Mouse (Mus musculus) stomach, postnatal 0 days (tissue): ENCODE results near the gene Gmpr2. TPM values are rescaled to one million over a fixed set of nuclear protein-coding genes. Genes with fewer than 3 reads are reported as not detected.

Source experiments
- ATAC-seq: fragments of 200-750 bp; cut with Nextera tagmentation; 2 replicates; pipeline ENCODE4 v1.8.0; 2017; ENCODE audit not compliant: low FRiP score, low TSS enrichment
- DNase-seq: peaks from one replicate; pipeline ENCODE4 v3.0.0-alpha.2; 2016; ENCODE audit warnings: low spot score
- H3K27ac ChIP-seq: fragments of 300-500 bp; sonication (generic); replicated peaks from 2 replicates; pipeline ENCODE4 v1.5.1; 2014; ENCODE audit warnings: mild to moderate bottlenecking, control low read depth
- H3K27me3 ChIP-seq: fragments of 300-500 bp; sonication (generic); 2 replicates; pipeline ENCODE4 v1.6.1; 2014; ENCODE audit warnings: low read length; ENCODE audit not compliant: control insufficient read depth, insufficient read depth
- H3K36me3 ChIP-seq: fragments of 300-500 bp; sonication (generic); 2 replicates; pipeline ENCODE4 v1.6.1; 2014; ENCODE audit warnings: low read length, mixed read lengths; ENCODE audit not compliant: control insufficient read depth, insufficient read depth
- H3K4me1 ChIP-seq: fragments of 300-500 bp; sonication (generic); replicated peaks from 2 replicates; pipeline ENCODE4 v1.6.1; 2014; ENCODE audit warnings: antibody characterized with exemption; ENCODE audit not compliant: control insufficient read depth, insufficient read depth
- H3K4me2 ChIP-seq: fragments of 300-500 bp; sonication (generic); replicated peaks from 2 replicates; pipeline ENCODE4 v1.6.1; 2014; ENCODE audit warnings: low read depth, mild to moderate bottlenecking, control low read depth, moderate library complexity
- H3K4me3 ChIP-seq: fragments of 300-500 bp; sonication (generic); 2 replicates; pipeline ENCODE4 v1.5.1; 2014; ENCODE audit warnings: low read depth, low read length, control low read depth
- H3K9ac ChIP-seq: fragments of 300-500 bp; sonication (generic); 2 replicates; pipeline ENCODE4 v1.6.1; 2014; ENCODE audit warnings: mild to moderate bottlenecking, low read length, control low read depth, mixed read lengths
- H3K9me3 ChIP-seq: fragments of 300-500 bp; sonication (generic); 2 replicates; pipeline ENCODE4 v1.6.1; 2016; ENCODE audit warnings: low read length; ENCODE audit not compliant: control insufficient read depth
- CTCF ChIP-seq: IDR thresholded peaks from 2 replicates; pipeline ENCODE4 v1.5.1; 2016; ENCODE audit warnings: antibody characterized with exemption, low read depth, mild to moderate bottlenecking, moderate library complexity
- EP300 ChIP-seq: optimal IDR thresholded peaks from 2 replicates; pipeline ENCODE3; 2016; ENCODE audit warnings: antibody characterized with exemption
- WGBS: fragments of 180-500 bp; shearing (Covaris S2); extraction: QIAGEN DNeasy Blood & Tissue Kit; methylation state at CpG from one replicate; pipeline ENCODE4 v1.1.7; 2014; 5-methylcytosine and 5-hydroxymethylcytosine counted together
- polyA plus RNA-seq: library from polyadenylated mRNA; unstranded; fragments of >200 nt; fragmentation: Nextera tagmentation; extraction: Ambion mirVana; gene quantifications from 2 replicates; pipeline ENCODE4 v1.2.1, GENCODE M21; 2015

Gmpr2 gene
- polyA plus RNA-seq, 1 experiment from 2014 or later: 24.8 TPM

GRCm38 (mm10) chr14:55722438-55722945 is 50.8 kb downstream of the Gmpr2 start:
- H3K36me3 ChIP-seq: peaks cover 8% of the 10 kb centered on the region; the same call in 1 of the 2 replicates
- DNase-seq (no peak), ATAC-seq (no peak)
- no peak overlapping the region for H3K27ac ChIP-seq
- TF ChIP-seq EP300: no peak
- no peak for TF ChIP-seq CTCF
- peak overlapping the region; percentile 82; the same call in 1 of the 2 replicates for H3K9ac ChIP-seq
- H3K9me3 ChIP-seq: no peaks in the 10 kb centered on the region
- peak overlapping the region; percentile 81 for H3K4me3 ChIP-seq
- peak overlapping the region; percentile 70 for H3K4me2 ChIP-seq
- no peaks in the 10 kb centered on the region for H3K4me1 ChIP-seq
- H3K27me3 ChIP-seq: no peaks in the 10 kb centered on the region
- WGBS: 52% methylated on average over 8 of the region's 8 CpGs

- no peak for ATAC-seq
- Histone ChIP-seq H3K4me1 (no peaks in the 10 kb centered on the region), H3K4me3 (no peak overlapping the region), H3K36me3 (peaks cover 7% of the 10 kb centered on the region; the same call in 1 of the 2 replicates), H3K27ac (no peak overlapping the region), H3K9me3 (no peaks in the 10 kb centered on the region), H3K4me2 (no peak overlapping the region), H3K27me3 (no peaks in the 10 kb centered on the region), H3K9ac (no peak overlapping the region)
- no peak for DNase-seq
- 92% methylated on average over 7 of the region's 7 CpGs for WGBS
- TF ChIP-seq EP300: no peak
- TF ChIP-seq CTCF: no peak
Measured at GRCm38 (mm10) chr14:55723433-55723832, 51.7 kb downstream of the Gmpr2 start.

DNA sequence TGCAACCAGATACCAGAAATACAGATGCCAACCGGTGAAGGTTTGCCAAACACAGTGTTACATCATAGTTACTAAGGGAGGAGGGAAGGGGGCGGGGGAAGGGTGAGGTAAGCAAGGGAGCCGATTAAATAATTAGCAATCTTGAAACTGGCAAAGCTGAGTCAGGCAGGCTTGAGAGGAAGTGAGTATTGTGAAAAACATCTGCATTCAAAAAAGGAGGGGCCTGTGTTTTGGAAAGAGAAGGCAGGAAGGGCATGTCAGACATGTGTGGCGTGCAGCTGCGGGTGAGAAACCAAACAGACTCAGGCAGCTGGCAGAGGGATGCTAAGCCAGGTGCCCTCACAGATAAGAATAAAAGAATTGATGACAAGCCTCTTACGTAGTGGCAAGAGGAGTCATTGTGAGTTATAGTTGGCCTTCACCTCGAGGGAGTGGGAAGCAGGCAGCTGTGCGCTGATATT is 52.7 kb downstream of the Gmpr2 start:
- 37% methylated on average over 8 of the region's 8 CpGs for WGBS
- peak; percentile 57 for DNase-seq
- no peaks in the 10 kb centered on the region for H3K9me3 ChIP-seq
- ATAC-seq: peak; percentile 13; the same call in 1 of the 2 replicates
- no peaks in the 10 kb centered on the region for H3K4me1 ChIP-seq
- H3K4me3 ChIP-seq: no peak overlapping the region
- H3K27me3 ChIP-seq: no peaks in the 10 kb centered on the region
- H3K27ac ChIP-seq: 0 out of 2 replicates have a peak overlapping the region, but pooled peaks have one; percentile 24
- no peaks in the 10 kb centered on the region for H3K36me3 ChIP-seq
- no peak overlapping the region for H3K4me2 ChIP-seq
- no peak for TF ChIP-seq CTCF
- no peak overlapping the region for H3K9ac ChIP-seq

DNA sequence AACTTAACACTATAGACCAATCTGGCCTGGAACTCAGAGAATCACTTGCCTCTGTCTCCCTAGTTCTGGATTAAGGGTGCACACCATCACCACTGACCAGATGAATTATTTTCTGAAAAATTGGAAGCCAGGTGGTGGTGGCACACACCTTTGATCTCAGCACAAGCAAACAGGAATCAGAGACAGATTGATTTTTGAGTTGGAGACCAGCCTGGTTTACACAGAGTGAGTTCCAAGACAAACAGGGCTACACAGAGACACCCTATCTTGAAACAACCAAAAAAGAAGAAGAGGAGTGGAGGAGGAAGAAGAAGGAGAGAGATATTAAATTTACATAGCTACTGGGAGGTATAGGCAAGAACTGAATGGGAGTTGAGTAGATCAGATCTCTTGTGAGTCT is 54.5 kb downstream of the Gmpr2 start:
- no peak overlapping the region for H3K27ac ChIP-seq
- ATAC-seq: no peak
- no peak for TF ChIP-seq CTCF
- TF ChIP-seq EP300: no peak
- no peak overlapping the region for H3K4me2 ChIP-seq
- H3K9ac ChIP-seq: no peak overlapping the region
- no peaks in the 10 kb centered on the region for H3K4me1 ChIP-seq
- H3K36me3 ChIP-seq: no peaks in the 10 kb centered on the region
- no peaks in the 10 kb centered on the region for H3K27me3 ChIP-seq
- H3K9me3 ChIP-seq: no peaks in the 10 kb centered on the region
- no peak for DNase-seq
- H3K4me3 ChIP-seq: no peak overlapping the region

DNA sequence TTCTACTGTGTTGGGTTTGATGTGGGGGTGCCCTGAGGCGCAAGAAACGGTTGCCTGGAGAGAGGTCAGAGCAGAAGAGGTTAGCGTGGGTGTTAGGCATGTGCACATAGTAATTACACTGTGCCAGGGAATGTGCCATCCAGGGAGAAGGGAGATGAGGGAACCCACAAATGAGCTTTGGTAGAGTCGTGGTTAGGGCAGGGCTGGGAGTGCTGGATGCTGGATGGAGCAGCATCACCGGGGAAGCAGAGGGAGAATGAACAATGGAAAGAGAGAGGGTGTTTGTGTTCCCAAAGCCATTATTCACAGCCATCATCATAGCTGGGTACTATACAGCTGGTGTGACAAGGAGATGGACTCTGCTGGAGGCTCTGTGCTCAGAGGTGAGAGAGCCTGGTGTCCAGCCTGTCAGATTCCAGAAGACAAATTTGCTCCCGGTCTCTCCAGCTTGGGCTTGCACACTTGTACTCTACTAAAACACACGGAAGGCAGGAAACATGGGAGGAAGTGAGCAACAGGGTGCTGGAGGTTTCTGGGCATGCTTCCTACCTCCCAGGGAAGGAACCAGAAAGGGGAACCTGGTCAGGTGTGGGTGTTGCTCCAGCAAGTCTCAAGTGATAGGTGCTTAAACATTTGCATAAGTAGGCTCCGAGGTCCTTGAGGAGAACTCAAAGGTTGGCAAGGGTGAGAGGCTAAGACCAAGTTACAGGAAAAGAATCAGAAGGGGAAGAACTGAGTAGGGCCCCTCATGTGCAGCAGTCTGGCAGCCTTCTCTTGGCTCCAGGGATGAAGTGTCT is 56.3 kb downstream of the Gmpr2 start:
- no peak overlapping the region for H3K9ac ChIP-seq
- ATAC-seq (peak; percentile 24; the same call in 1 of the 2 replicates), DNase-seq (no peak)
- no peaks in the 10 kb centered on the region for H3K4me1 ChIP-seq
- H3K27ac ChIP-seq: no peak overlapping the region
- no peaks in the 10 kb centered on the region for H3K36me3 ChIP-seq
- no peak for TF ChIP-seq EP300
- no peak for TF ChIP-seq CTCF
- H3K4me2 ChIP-seq: no peak overlapping the region
- no peaks in the 10 kb centered on the region for H3K9me3 ChIP-seq
- WGBS: 50% methylated on average over 8 of the region's 8 CpGs
- H3K27me3 ChIP-seq: no peaks in the 10 kb centered on the region
- no peak overlapping the region for H3K4me3 ChIP-seq

Other genes with a start within 250 kb of the Gmpr2 start
- gene Dhrs4, start 193.2 kb upstream of the Gmpr2 start, polyA plus RNA-seq: 53.7 and 54.5 TPM in 2 replicates
- 0.46 and 0.81 TPM in 2 replicates for gene Carmil3, start 181.3 kb upstream of the Gmpr2 start, polyA plus RNA-seq
- gene Cpne6, start 161.5 kb upstream of the Gmpr2 start, polyA plus RNA-seq: 0.08 and 0.17 TPM in 2 replicates
- 0.11 TPM in 1 of 2 replicates, not detected in the other for gene Nrl, start 147.0 kb upstream of the Gmpr2 start, polyA plus RNA-seq
- 15.7 and 16.1 TPM in 2 replicates for gene Pck2, start 131.7 kb upstream of the Gmpr2 start, polyA plus RNA-seq
- gene Dcaf11, start 111.9 kb upstream of the Gmpr2 start, polyA plus RNA-seq: 45.9 and 51.0 TPM in 2 replicates
- gene A730061H03Rik, start 111.5 kb upstream of the Gmpr2 start, polyA plus RNA-seq: 0.57 and 0.93 TPM in 2 replicates
- gene Fitm1, start 96.3 kb upstream of the Gmpr2 start, polyA plus RNA-seq: 0.30 and 0.35 TPM in 2 replicates
- 130 and 136 TPM in 2 replicates for gene Psme1, start 93.8 kb upstream of the Gmpr2 start, polyA plus RNA-seq
- gene Emc9, start 86.6 kb upstream of the Gmpr2 start, polyA plus RNA-seq: 13.1 and 14.5 TPM in 2 replicates
- 268 and 316 TPM in 2 replicates for gene Psme2, start 80.8 kb upstream of the Gmpr2 start, polyA plus RNA-seq
- gene Rnf31, start 80.2 kb upstream of the Gmpr2 start, polyA plus RNA-seq: 9.5 and 11.3 TPM in 2 replicates
- 14.1 and 14.7 TPM in 2 replicates for gene Irf9, start 68.4 kb upstream of the Gmpr2 start, polyA plus RNA-seq
- 4.5 TPM in 2 replicates for gene Rec8, start 53.9 kb upstream of the Gmpr2 start, polyA plus RNA-seq
- 28.8 and 38.3 TPM in 2 replicates for gene Ipo4, start 36.0 kb upstream of the Gmpr2 start, polyA plus RNA-seq
- gene Gm49378, start 34.0 kb upstream of the Gmpr2 start, polyA plus RNA-seq: 1.2 and 1.3 TPM in 2 replicates
- gene Tm9sf1, start 28.1 kb upstream of the Gmpr2 start, polyA plus RNA-seq: 71.7 and 75.6 TPM in 2 replicates
- gene Tssk4, start 21.8 kb upstream of the Gmpr2 start, polyA plus RNA-seq: 0.46 and 0.57 TPM in 2 replicates
- 46.5 and 50.6 TPM in 2 replicates for gene Mdp1, start 11.4 kb upstream of the Gmpr2 start, polyA plus RNA-seq
- 402 and 425 TPM in 2 replicates for gene Nedd8, start 183 bp downstream of the Gmpr2 start, polyA plus RNA-seq
- 17.5 and 17.8 TPM in 2 replicates for gene Tinf2, start 9.9 kb downstream of the Gmpr2 start, polyA plus RNA-seq
- 79.0 and 80.6 TPM in 2 replicates for gene Tgm1, start 42.0 kb downstream of the Gmpr2 start, polyA plus RNA-seq
- gene Rabggta, start 50.3 kb downstream of the Gmpr2 start, polyA plus RNA-seq: 25.7 and 27.3 TPM in 2 replicates
- 92.3 and 99.5 TPM in 2 replicates for gene Dhrs1, start 73.7 kb downstream of the Gmpr2 start, polyA plus RNA-seq
- gene Nop9, start 73.8 kb downstream of the Gmpr2 start, polyA plus RNA-seq: 16.8 and 19.8 TPM in 2 replicates
- 12.3 and 13.6 TPM in 2 replicates for gene Cideb, start 86.5 kb downstream of the Gmpr2 start, polyA plus RNA-seq
- 3.2 and 3.8 TPM in 2 replicates for gene Ltb4r2, start 89.5 kb downstream of the Gmpr2 start, polyA plus RNA-seq
- gene Ltb4r1, start 94.0 kb downstream of the Gmpr2 start, polyA plus RNA-seq: 1.8 TPM in 2 replicates
- 2.3 and 2.5 TPM in 2 replicates for gene Adcy4, start 112.2 kb downstream of the Gmpr2 start, polyA plus RNA-seq
- gene Ripk3, start 116.9 kb downstream of the Gmpr2 start, polyA plus RNA-seq: 8.7 and 13.2 TPM in 2 replicates
- gene Nfatc4, start 151.2 kb downstream of the Gmpr2 start, polyA plus RNA-seq: 11.2 and 12.5 TPM in 2 replicates
- gene Nynrin, start 182.1 kb downstream of the Gmpr2 start, polyA plus RNA-seq: 2.8 and 3.2 TPM in 2 replicates
- gene Cbln3, start 212.5 kb downstream of the Gmpr2 start, polyA plus RNA-seq: 0.56 and 0.65 TPM in 2 replicates
- gene Khnyn, start 213.0 kb downstream of the Gmpr2 start, polyA plus RNA-seq: 6.4 and 7.5 TPM in 2 replicates
- gene Sdr39u1, start 228.4 kb downstream of the Gmpr2 start, polyA plus RNA-seq: 48.4 and 52.0 TPM in 2 replicates